Mouse (Mus musculus): Measurements from ENCODE around the gene Npas1.

The Npas1 gene

DNA sequence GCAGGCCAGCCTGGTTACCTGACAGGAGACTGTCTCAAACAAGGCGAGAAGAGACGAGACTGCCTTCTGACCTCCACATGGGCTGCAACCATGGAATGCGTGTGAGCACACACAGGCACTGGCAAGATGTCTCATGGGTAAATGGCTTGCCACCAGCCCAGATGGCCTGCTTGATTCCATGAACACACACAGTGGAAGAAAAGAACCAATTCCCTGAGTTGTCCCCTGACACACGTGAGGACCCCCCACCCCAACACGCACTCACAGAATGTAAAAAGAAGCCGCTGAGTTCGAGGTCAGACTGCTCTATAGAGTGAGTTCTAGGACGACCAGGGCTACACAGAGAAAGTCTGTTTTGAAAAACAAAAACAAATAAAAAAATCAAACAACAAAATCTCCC is at the start of gene Npas1:
Gene Npas1 (minus strand): TSS at position 101 of the 400 bp plus-strand sequence.
- DNase-seq, result no peak

DNA sequence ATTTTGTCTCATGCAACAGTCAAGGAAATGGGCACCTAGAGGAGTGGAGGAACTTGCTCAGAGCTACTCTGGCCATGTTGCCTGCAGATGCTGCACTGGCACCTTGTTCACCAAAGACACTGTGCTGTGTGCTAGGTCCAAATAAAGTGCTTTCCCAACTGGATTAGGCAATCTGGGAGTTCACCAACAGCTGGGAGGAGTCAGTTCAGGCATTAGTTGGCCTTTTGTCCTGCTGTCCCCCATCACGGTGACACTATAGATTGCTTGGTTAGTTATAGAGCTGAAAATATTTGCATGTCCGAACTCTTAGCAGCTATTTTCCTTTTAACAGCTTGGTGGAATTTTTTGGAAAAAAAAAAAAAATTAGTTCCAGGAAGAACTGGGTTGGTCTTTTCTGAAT is 48.5 kb upstream of the Npas1 start:
- no peak for DNase-seq

DNA sequence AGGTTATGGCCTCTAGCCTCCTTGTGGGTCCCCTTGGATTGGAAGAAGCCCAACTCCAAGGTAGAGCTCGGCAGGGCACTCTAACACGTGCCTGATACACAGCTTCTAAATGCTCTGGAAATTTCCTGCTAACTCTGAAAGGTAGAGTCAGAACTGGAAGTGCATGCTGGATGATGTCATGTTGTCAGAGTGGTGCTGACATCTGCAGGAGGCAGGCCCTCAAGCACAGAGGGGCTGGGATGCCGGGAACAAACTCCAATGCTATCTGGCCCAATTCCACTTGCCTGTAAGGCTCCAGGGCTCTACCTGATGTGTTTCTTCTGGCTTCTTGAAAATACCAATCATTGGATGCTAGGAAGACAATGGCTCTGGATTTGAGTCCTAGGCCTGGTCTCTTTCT is 47.9 kb upstream of the Npas1 start:
- no peak for DNase-seq

DNA sequence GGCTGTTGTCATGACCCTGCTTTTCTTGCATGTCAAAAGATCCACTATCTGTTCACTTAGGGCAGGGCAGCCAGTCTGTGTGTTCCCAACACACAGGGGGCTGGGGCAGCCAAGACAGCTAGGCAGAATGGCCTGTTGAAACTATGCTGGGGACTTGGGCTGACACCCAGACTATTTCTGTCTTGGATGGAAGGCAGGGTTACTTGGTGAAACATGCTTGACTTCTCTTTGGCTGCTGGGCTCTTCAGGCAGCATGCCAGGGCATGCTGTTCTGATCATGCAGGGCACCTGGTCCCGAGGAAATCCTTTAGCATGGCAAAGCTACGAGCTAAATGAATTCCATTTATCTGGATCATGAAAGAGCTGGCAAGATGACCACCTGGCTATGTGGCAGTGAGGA is 46.8 kb upstream of the Npas1 start:
- DNase-seq, result no peak

DNA sequence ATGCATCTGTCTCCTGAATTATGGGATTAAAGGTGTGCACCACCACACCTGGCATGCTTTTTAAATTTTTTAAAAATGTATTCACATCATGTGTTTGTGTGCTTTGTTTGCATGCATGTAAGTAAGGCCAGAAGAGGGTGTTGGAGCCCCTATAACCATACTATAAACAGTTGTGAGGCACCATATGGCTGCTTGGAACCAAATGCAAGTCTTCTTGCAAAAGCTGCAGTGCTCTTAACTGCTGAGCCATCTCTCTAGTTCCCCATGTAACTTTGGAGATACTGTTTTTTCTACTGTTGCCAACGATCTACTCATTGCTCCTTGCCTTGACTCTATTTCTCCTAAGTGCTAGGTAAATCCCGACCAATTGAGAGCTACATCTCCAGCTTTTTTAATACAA is 41.8 kb upstream of the Npas1 start:
- no peak for DNase-seq

DNA sequence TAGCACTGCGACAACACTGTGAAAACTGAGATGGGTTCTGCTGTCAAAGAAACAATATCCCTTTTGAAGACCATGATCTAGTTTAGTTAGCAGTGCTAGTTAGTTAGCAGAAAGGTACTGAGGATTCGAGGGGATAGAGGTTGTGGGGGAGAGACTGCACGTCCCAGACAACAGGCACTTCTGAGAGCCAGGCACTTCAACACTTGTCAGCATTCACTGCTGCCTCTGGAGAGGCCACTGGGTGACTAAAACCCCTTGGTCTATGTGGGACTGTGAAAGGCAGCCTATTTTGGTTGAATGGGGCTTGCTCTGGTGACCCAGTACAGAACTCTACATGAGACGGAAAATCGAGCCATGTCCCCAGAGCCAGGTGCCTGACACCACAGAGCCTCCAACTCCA is 39.7 kb upstream of the Npas1 start:
- no peak for DNase-seq

DNA sequence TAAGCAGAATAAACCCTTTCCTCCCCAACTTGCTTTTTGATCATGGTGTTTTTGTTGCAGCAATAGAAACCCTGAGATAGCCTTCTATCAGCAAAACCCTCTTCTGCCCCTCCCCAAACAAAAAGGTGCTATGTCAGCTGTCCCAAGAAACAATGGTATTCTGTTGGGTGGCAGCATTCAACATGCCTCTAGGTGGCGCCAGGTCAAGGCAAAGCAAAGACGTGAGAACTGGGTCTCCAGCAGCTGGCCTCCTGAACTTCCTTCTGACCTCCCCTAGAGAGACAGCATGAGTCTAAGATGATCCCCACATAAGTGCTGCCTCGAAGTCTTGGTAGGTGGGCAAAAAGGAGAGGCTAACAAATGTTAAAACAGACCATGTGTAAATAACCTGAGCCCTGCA is 29.8 kb upstream of the Npas1 start:
- DNase-seq, result peak; percentile 77 to 84

DNA sequence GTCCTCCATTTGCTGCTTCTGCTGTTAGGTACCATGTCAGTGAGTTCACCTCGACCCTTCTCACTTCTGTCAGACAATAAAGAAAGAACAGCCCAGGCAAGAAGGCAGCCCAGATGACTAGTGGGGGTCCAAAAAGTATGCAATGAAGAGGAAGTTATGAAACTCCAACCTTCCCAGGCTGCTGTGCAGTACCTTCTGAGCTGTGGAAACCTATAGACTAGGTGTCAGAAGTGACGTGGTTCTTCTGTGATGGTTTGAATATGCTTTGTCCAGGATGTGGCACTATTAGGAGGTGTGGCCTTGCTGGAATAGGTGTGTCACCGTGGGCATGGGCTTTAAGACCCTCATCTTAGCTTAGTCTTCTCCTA is 27.7 kb upstream of the Npas1 start:
- DNase-seq, result no peak

DNA sequence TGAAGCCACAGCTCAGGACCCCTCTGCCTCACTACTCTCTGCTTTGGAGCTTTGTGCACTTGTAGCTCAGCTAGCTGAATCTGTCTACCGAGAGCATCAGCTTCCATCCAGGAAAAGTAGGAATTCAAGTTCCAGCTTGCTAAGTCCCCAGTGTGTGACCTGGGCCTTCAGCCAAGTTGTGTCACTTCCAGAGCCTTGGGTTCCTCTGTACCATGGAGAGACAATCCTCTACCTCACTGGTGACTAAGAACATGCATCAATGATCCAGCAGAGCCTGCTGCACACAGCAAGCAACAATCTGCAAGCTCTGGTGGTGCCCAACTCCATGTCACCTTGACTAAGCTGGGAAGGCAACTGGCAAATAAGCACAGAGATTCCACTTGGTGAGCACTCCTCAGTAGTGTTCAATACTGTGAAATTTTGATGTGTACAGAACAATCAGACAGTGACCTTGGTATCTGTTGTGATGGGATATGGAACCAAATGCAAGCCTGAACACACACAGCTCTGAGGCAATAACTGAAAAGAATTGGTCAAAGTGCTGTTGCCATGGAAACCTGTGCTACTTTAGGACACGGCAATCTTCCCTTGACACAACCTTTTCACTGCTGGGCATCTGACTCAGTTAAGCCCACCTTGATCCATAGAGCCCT is 27.2 kb upstream of the Npas1 start:
- no peak for DNase-seq

DNA sequence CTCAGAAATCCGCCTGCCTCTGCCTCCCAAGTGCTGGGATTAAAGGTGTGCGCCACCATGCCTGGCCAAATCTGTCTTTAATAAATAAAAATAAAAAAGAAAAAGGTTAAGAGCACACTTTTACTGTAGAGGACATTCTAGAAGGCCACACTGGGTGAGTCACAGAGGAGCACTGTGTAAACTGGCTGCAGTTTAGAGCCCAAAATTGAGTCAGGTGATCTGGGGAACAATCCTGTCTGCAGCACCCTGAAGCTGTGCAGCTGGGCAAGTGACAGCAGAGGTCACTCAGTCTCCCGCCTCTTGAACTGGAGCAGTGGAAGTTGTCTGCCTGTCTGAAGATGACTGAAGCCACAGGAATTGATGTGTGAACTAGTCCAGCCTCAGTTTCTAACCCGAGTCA is 24.0 kb upstream of the Npas1 start:
- no peak for DNase-seq

DNA sequence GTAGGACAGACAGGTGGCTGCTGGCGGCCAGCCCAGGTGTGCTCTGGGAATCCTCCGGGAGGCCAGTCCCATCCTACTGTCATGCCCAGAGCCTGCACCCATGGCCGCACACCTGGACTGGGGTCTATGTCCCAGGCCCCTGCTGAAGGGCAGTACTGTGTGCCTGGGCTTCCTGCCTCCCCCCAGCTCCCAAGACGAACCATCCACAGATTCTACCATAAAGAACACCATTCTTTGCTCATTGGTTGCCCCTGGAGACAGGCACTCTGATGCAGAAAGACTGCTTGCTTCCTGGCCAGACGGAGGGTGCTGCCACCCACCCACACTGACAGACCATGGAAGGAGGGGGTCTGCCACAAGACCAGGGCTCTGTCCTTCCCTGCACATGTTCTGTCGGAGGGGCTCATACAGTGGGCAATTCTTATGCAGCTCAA is 22.2 kb upstream of the Npas1 start:
- DNase-seq, result no peak

DNA sequence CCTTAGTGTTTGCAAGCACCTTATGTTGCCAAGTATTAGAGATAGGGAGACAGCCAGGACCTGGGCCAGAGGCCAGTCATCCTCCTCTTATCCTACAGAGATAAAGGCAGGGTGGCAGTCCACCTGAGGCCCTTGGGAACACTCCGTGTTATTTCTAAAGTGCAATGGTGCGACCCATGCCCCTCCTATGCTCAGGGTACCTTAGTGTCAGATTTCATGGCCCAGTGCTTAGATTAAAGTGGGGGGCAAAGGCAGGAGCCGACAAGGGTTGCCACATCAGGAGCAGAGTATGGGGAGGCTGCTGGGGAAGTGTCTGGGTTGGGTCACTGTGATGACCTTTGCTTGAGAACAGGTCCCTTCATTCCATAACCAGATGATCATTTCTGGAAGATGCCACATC is 18.7 kb upstream of the Npas1 start:
- DNase-seq, result no peak

DNA sequence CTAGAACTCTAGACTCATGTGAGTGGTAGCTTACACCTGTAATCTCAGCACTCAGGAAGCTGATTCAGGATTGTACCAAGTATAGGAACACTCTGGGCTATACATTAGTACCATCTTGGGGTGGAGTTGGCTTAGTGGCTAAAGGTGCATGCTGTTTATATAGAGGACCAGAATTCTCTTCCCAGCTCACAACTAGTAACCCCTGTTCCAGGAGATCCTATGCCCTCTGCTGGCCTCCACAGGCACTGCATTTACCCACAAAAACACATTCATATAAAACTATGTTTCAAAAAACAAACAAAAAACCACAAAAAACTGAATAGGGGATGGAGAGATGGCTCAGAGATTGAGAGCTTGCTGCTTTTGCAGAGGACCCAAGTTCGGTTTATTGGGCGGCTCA is 15.8 kb upstream of the Npas1 start:
- DNase-seq, result peak; percentile 76 to 80

DNA sequence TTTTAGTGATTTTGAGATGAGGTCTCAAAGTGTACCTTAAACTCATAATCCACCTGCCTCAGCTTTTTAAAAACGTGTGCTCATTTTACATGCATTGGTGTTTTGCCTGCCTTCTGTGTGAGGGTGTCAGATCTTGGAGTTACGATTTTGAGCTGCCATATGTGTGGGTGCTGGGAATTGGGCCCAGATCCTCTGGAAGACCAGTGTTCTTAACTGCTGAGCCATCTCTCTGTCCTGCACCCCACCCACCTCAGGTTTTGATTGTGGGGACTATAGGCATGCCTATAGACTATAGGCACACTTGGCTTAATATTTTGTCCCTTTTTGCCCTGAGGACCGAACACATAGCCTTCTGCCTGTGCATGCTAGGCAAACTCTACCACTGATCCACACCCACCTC is 14.7 kb upstream of the Npas1 start:
- no peak for DNase-seq

DNA sequence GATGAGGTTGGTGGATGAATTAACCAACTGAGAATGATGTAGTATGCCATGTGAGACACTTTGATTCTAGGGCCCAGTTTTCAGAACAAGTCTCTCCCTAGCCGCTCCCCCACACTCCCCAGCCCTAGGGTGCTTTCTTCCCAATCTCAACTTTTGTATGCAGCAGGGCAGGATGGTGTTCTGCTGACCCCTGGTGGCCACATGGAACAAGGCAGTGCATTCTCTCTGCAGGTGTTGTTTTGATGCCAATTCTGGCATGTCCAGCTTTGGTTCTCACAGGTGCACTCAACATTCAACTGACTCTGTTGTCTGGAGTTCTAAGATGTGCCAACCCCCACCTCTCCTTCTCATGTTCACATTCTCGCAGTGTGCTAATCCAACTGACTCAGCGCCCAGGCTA is 14.2 kb upstream of the Npas1 start:
- peak; percentile 78 to 84 for DNase-seq

DNA sequence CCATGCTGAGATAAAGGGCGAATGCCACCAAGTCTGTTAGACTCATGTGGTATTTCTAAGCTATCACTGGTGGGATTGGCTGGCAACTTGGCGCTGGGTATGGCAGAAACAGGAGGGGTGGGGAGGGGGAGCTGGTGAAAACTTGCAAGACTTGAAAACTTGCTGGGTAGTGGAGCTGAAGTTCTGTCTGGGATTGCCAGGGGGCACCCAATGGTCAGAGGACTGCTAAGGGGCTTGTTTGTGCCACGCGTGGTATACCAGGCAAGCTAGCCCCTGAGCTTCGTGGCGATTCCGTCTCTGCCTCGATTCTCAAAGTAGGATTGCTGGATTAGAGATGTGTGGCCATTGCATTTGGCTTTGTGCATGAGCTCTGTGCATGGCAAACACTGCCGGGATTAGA is 12.4 kb upstream of the Npas1 start:
- peak; percentile 55 to 65 for DNase-seq

DNA sequence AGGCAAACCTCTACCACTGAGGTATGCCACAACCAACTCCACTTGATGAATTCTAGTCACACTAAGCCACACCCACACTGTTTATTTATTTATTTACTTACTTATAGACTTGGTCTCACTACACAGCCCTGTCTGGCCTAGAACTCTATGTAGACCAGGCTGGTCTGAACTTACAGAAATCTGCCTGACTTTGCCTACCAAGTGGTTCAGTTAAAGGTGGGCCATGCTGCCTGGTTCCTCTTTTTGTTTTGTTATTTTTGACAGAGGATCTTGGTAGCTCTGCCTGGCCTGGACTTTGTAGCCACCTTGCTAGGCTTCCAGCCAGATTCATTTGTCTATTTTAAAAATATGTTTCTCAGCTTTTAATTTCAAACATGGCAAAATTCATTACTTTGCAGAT is 11.3 kb upstream of the Npas1 start:
- DNase-seq, result no peak

DNA sequence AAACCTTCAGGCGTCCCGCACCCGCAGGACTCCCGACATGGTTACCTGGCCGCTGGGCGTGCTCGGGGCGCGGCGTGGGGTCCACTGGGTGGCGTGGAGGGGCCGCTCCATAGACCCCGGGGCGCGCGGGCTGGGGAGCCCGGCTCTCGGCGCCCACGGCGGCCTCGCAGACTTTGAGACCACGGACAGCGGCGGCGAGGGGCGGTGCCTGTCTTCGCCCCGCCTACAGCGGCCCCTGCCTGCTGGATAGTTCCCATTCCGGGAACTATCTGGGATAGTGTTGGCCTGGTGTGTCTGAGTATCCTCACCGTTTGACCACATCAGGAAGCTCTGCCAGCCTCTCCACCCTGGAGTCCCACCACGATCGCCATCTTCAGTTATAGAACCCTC is 933 bp downstream of the Npas1 start:
- peak; percentile 66 to 75 for DNase-seq

DNA sequence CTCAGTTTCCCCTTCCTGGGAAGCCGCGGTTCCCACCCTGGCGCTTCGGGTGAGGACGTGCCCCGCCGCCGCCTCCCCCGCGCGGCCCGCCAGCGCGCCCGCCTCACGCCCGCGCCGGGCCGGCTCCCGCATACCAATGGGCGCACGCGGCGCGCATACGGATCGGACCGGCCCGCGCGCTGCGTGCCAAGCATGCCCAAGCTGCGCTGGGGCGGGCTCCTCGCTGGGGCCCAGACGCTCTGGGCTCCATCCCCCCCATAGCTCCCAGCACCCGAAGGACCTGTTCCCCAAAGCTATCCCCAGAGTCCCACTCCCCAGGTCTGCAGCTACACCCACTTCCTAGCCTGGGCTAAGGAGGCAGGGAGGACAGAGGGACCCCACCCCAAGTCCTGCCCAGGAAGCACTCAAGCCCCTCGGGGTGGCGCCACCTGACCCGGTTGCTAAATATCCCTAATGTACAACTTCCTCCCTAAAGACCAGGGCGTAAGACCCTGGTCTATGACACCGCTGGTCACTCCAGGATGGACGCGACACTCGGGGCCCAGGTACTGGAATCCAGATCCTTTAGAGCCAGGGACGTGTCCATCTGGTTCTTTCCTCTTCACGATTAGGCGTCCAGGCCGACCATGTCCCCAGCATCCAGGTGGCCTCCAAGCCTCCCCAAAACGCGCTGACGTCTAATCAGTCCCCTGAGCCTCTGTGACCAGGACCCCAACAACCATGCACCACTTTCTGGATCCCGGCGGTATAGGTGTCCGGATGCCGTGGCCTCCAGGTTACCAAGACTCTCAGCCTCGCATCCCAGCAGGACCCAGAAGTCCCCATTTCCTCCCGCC is 1.5 kb downstream of the Npas1 start:
- no peak for DNase-seq

DNA sequence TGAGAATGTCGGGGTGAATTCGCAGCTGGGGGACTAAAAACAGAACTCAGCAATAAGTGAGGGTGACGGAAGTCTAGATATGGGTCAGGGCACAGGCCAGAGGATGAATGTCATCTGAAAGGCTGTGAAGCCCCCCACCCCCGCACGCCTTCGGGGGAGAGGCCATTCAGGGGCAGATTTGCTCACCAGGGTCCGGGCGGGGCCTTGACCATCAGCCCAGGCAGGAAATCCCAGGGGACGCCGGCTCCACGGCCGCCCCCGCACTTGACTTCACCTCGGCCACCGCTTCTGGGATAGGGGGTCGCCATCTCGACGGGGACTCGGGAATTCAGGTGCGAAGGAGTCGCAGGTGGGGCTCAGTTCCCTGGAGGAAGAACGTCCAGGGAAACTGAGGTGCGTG is 2.2 kb downstream of the Npas1 start:
- peak in 1 of 2 experiments; percentile 24 for DNase-seq

DNA sequence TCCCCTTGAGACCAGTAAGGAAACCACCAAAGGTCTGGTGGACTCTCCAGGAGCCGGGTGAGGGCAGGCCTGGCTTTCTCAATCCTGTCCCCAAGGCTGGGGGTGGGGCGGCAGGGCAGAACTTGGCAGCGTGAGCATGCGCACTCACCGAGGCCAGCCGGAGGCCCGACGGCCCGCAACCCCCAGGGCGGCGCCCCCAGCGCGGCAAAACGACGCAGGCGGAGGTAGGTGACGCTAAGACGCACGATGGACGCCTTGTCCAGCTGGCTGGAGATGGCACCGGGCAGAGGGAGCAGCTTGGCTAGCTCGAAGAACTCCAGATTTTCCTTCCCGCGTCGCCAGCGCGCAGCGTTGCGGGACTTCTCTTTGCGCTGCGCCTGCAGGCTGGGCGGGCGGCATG is 3.1 kb downstream of the Npas1 start:
- DNase-seq, result peak; percentile 46 to 54

DNA sequence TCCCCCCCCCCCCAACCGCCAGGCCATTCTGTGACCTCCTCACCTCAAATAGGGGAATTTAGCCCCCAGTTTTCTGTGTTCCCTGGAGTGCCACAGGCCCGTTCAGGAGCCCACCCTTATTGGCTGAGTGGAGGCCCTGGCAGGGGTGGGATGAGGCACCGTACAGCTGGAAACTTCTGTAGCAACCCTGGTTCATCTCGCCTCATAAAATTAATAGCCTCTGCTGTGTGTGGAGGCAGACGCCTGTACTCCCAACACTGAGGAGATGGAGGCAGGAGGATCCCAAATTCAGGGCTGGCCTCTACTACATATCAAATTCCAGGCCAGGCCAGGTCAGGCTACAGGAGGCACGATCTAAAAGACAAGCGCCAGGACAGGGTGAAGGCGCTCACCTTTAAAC is 3.7 kb downstream of the Npas1 start:
- no peak for DNase-seq

DNA sequence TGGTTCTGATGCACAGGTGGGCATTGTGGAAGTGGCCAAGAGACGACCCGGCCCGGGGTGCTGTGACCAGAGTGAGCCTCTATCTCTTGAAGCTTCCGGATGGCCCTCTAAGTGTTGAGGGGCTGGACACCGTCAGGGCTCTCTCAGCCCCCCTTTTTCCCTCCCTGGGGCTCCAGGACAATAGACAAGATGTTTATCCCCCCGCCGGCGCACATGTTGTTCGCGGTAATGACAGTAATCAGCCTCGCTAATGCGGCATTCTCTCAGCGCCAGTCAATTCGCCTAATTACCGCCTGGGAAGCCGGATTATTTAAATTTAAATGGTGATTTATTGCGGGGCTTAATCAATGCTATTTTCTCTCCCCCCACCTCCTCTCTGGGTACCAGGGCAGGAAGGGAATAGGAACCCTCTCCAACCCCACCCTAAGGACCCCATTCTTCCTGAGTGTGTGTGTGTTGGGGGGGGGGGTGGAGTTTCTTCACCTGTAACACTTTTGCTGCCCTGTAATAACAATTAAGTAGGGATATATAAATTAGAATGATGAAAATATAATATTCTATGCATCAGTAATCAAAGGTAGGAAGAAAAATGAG is 5.3 kb downstream of the Npas1 start:
- no peak for DNase-seq

DNA sequence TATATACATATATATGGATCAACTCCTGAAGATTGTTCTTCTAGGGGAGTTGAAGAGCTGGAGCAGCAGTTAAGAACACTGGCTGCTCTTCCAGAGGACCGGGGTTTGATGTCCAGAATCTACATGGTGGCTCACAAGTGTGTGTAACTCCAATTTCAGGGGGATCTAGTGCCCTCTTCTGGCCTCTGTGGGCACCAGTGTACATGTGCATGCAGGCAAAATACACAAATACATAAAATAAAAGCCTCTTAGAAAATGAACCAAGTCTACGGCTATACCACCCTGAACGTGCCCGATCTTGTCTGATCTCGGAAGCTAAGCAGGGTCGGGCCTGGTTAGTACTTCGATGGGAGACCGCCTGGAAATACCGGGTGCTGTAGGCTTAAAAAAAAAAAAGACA is 6.0 kb downstream of the Npas1 start:
- peak; percentile 34 to 41 for DNase-seq
